Mouse (Mus musculus): ENCODE data around the gene Pitx2.

Pitx2 gene

GRCm38 (mm10) chr3:129199609-129200500, at the start of gene Pitx2:
TSS of gene Pitx2 (plus strand) at chr3:129199878.
- DNase-seq: no peak

- no peak for DNase-seq
Observed at GRCm38 (mm10) chr3:129150001-129150400, 49.7 kb upstream of the Pitx2 start.

- DNase-seq: no peak
Observed at GRCm38 (mm10) chr3:129151096-129151685, 48.5 kb upstream of the Pitx2 start.

GRCm38 (mm10) chr3:129158812-129159370, 40.8 kb upstream of the Pitx2 start:
- DNase-seq: no peak

- no peak for DNase-seq
Observed at GRCm38 (mm10) chr3:129161333-129162035, 38.2 kb upstream of the Pitx2 start.

GRCm38 (mm10) chr3:129164246-129164645, 35.4 kb upstream of the Pitx2 start:
- DNase-seq: no peak

- no peak for DNase-seq
Observed at GRCm38 (mm10) chr3:129165715-129166114, 34.0 kb upstream of the Pitx2 start.

GRCm38 (mm10) chr3:129166684-129167083, 33.0 kb upstream of the Pitx2 start:
- no peak for DNase-seq

GRCm38 (mm10) chr3:129170416-129170815, 29.3 kb upstream of the Pitx2 start:
- no peak for DNase-seq

GRCm38 (mm10) chr3:129171789-129172188, 27.9 kb upstream of the Pitx2 start:
- no peak for DNase-seq

- no peak for DNase-seq
Observed at GRCm38 (mm10) chr3:129194436-129194835, 5.2 kb upstream of the Pitx2 start.

- DNase-seq: no peak
Observed at GRCm38 (mm10) chr3:129195036-129195435, 4.6 kb upstream of the Pitx2 start.

- no peak for DNase-seq
Observed at GRCm38 (mm10) chr3:129195816-129196549, 3.7 kb upstream of the Pitx2 start.

GRCm38 (mm10) chr3:129196550-129196919, 3.1 kb upstream of the Pitx2 start:
- DNase-seq: no peak

- no peak for DNase-seq
Observed at GRCm38 (mm10) chr3:129197035-129197434, 2.6 kb upstream of the Pitx2 start.

GRCm38 (mm10) chr3:129197786-129198626, 1.7 kb upstream of the Pitx2 start:
- no peak for DNase-seq

GRCm38 (mm10) chr3:129198627-129198903, 1.1 kb upstream of the Pitx2 start:
- DNase-seq: no peak

GRCm38 (mm10) chr3:129199160-129199608, 494 bp upstream of the Pitx2 start:
- DNase-seq: no peak

GRCm38 (mm10) chr3:129200501-129200890, 818 bp downstream of the Pitx2 start:
- DNase-seq: no peak

- no peak for DNase-seq
Observed at GRCm38 (mm10) chr3:129201156-129201555, 1.5 kb downstream of the Pitx2 start.

- no peak for DNase-seq
Observed at GRCm38 (mm10) chr3:129201681-129202255, 2.1 kb downstream of the Pitx2 start.
